Mouse (Mus musculus) heart, postnatal 0 days (tissue): ENCODE results near the gene Mllt10.

Experiments
- CTCF ChIP-seq: IDR thresholded peaks from 2 replicates; pipeline ENCODE4 v1.5.1; 2016; ENCODE audit warnings: antibody characterized with exemption, control low read depth, low read depth
- EP300 ChIP-seq: IDR thresholded peaks from 2 replicates; pipeline ENCODE4 v1.6.1; 2016; ENCODE audit warnings: antibody characterized with exemption, low read depth

- TF ChIP-seq CTCF = no peak
- no peak for TF ChIP-seq EP300
Observed at GRCm38 (mm10) chr2:18031271-18031821, 23.7 kb upstream of the Mllt10 start.
